Comparison of ENCODE assay signal across 23 mouse cellular contexts in the genomic region with DNA sequence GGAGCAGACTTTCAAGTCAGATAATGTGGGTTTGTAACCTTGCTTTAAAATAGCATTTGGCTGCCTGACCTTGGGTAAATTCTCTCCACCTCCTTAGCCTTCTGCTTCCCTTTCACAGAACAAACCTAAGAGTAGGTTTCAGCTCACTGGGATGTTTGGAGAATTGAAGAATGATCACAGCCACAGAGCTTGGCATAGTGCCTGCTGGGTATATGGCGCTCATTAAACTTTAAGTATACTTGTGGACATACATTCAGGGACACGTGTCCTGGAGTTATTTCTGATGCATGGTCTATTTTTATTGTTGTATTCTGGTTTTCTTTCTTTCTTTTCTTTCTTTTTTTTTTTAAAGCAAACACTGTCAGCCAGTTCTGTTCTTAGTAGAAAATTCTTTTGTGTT.
A peak's percentile ranks its signal among the peaks of the same experiment; 100 is the strongest.
DNase-seq lines count a peak whose midpoint lies in the region; ATAC-seq lines count a peak whose summit lies in the region.
"Had no signal": no experiment of that assay in that cellular context is flagged by ENCODE, and none has a peak within 500 bp of the region (broad histone marks: within the 10 kb centered on the region; RNA-seq: fewer than 3 reads in every experiment).

No protein-coding gene starts in this region.

- H3K27me3 ChIP-seq in heart, embryonic 13.5 days (replicated peaks): peaks cover 12% of the 10 kb centered on the region
- H3K27me3 ChIP-seq in heart, embryonic 12.5 days (replicated peaks): peaks cover 11% of the 10 kb centered on the region; the same call in 1 of the 2 replicates
- H3K27me3 ChIP-seq in limb, embryonic 12.5 days: peaks cover 7% of the 10 kb centered on the region
- peaks cover 70% of the 10 kb centered on the region for H3K27me3 ChIP-seq in limb, embryonic 10.5 days (ENCODE audit: low read depth, poor library complexity, severe bottlenecking)
- no peaks in the 10 kb centered on the region for H3K27me3 ChIP-seq in lung, embryonic 16.5 days (ENCODE audit: control insufficient read depth, insufficient read depth, low read depth, low read length)
- H3K27me3 ChIP-seq: heart, embryonic 15.5 days had no signal

- no peak overlapping the region for H3K4me3 ChIP-seq in heart, embryonic 13.5 days
- no peak overlapping the region for H3K4me3 ChIP-seq in heart, embryonic 12.5 days
- no peak overlapping the region for H3K4me3 ChIP-seq in limb, embryonic 12.5 days (replicated peaks)
- no peak overlapping the region for H3K4me3 ChIP-seq in limb, embryonic 10.5 days
- H3K4me3 ChIP-seq in lung, embryonic 16.5 days (ENCODE audit: low read length): no peak overlapping the region
- H3K4me3 ChIP-seq: forebrain, embryonic 10.5 days; forebrain, embryonic 13.5 days; heart, embryonic 15.5 days had no signal

- H3K4me1 ChIP-seq in heart, embryonic 13.5 days: peaks cover 35% of the 10 kb centered on the region
- H3K4me1 ChIP-seq in heart, embryonic 12.5 days (replicated peaks): peaks cover 29% of the 10 kb centered on the region
- peaks cover 64% of the 10 kb centered on the region for H3K4me1 ChIP-seq in limb, embryonic 12.5 days (replicated peaks)
- peaks cover 38% of the 10 kb centered on the region for H3K4me1 ChIP-seq in limb, embryonic 10.5 days
- H3K4me1 ChIP-seq in lung, embryonic 16.5 days (replicated peaks; ENCODE audit: control insufficient read depth, insufficient read depth, low read length): peaks cover 26% of the 10 kb centered on the region

- peak overlapping the region; percentile 25; the same call in 1 of the 2 replicates for H3K27ac ChIP-seq in heart, embryonic 13.5 days (replicated peaks)
- no peak overlapping the region for H3K27ac ChIP-seq in heart, embryonic 12.5 days (ENCODE audit: poor library complexity, severe bottlenecking)
- H3K27ac ChIP-seq in limb, embryonic 12.5 days: peak overlapping the region; percentile 50; the same call in 1 of the 2 replicates
- H3K27ac ChIP-seq in limb, embryonic 10.5 days: no peak overlapping the region
- H3K27ac ChIP-seq in lung, embryonic 16.5 days (ENCODE audit: low read length): peak overlapping the region; percentile 67
- H3K27ac ChIP-seq: forebrain, embryonic 10.5 days; forebrain, embryonic 13.5 days; heart, embryonic 15.5 days; hindbrain, embryonic 14.5 days; hindbrain, postnatal 0 days had no signal

- no peak overlapping the region for H3K4me2 ChIP-seq in heart, embryonic 13.5 days
- no peak overlapping the region for H3K4me2 ChIP-seq in heart, embryonic 12.5 days
- H3K4me2 ChIP-seq in limb, embryonic 12.5 days: no peak overlapping the region
- H3K4me2 ChIP-seq in lung, embryonic 16.5 days (ENCODE audit: low read depth, low read length): no peak overlapping the region
- H3K4me2 ChIP-seq: forebrain, embryonic 13.5 days; heart, embryonic 15.5 days; hindbrain, embryonic 14.5 days had no signal

- 57% methylated on average over 2 of the region's 2 CpGs for WGBS in heart, embryonic 13.5 days
- 78% methylated on average over 2 of the region's 2 CpGs for WGBS in heart, embryonic 12.5 days
- 53% methylated on average over 2 of the region's 2 CpGs for WGBS in limb, embryonic 12.5 days
- WGBS in limb, embryonic 10.5 days: 85% methylated on average over 2 of the region's 2 CpGs
- WGBS in lung, embryonic 16.5 days: 19% methylated on average over 2 of the region's 2 CpGs

- peaks cover 8% of the 10 kb centered on the region; the same call in 1 of the 2 replicates for H3K9me3 ChIP-seq in heart, embryonic 13.5 days
- peaks cover 7% of the 10 kb centered on the region; the same call in 1 of the 2 replicates for H3K9me3 ChIP-seq in heart, embryonic 12.5 days (replicated peaks)
- peaks cover 12% of the 10 kb centered on the region; the same call in 1 of the 2 replicates for H3K9me3 ChIP-seq in limb, embryonic 12.5 days
- H3K9me3 ChIP-seq in limb, embryonic 10.5 days (replicated peaks): no peaks in the 10 kb centered on the region
- H3K9me3 ChIP-seq in lung, embryonic 16.5 days (ENCODE audit: control insufficient read depth, low read length): 0 out of 2 replicates have a peak, but pooled peaks cover 6% of the 10 kb centered on the region

- H3K36me3 ChIP-seq in heart, embryonic 13.5 days: no peaks in the 10 kb centered on the region
- no peaks in the 10 kb centered on the region for H3K36me3 ChIP-seq in heart, embryonic 12.5 days
- H3K36me3 ChIP-seq in limb, embryonic 12.5 days: no peaks in the 10 kb centered on the region
- no peaks in the 10 kb centered on the region for H3K36me3 ChIP-seq in limb, embryonic 10.5 days
- no peaks in the 10 kb centered on the region for H3K36me3 ChIP-seq in lung, embryonic 16.5 days (ENCODE audit: control insufficient read depth, insufficient read depth, low read length)
- H3K36me3 ChIP-seq: forebrain, embryonic 10.5 days; heart, embryonic 15.5 days had no signal

- no peak for DNase-seq in limb, embryonic 10.5 days (ENCODE audit: low spot score)
- DNase-seq in lung, adult 18-20 months: no peak
- DNase-seq: adrenal gland, adult 8-10 months; adrenal gland, postnatal 25 days; cerebellum, adult 11-12 months; cerebellum, adult 8-10 months; cerebellum, postnatal 14 days; gastrocnemius, postnatal 10 days; gastrocnemius, postnatal 36 days; heart, postnatal 14 days; heart, postnatal 4 days had no signal

- ATAC-seq in heart, embryonic 13.5 days (ENCODE audit: extremely low read depth, insufficient number of reproducible peaks, low FRiP score, low TSS enrichment): no peak
- no peak for ATAC-seq in heart, embryonic 12.5 days (ENCODE audit: insufficient number of reproducible peaks, low FRiP score)
- no peak for ATAC-seq in limb, embryonic 12.5 days (ENCODE audit: insufficient number of reproducible peaks, insufficient read depth, low FRiP score, low TSS enrichment, low read depth)
- ATAC-seq in lung, embryonic 16.5 days (ENCODE audit: low read depth): no peak; the same call in 1 of the 2 replicates
- ATAC-seq: activated CD4-positive, CD25-positive, alpha-beta regulatory T cell, adult 4 months; forebrain, embryonic 13.5 days; forebrain, embryonic 16.5 days; hindbrain, postnatal 0 days; inflammation-experienced regulatory T-cells, adult 6 months had no signal

- H3K9ac ChIP-seq in heart, embryonic 13.5 days: no peak overlapping the region
- H3K9ac ChIP-seq in heart, embryonic 12.5 days: no peak overlapping the region
- H3K9ac ChIP-seq in limb, embryonic 12.5 days (replicated peaks): no peak overlapping the region
- H3K9ac ChIP-seq in lung, embryonic 16.5 days (ENCODE audit: low read length): no peak overlapping the region
- H3K9ac ChIP-seq: forebrain, embryonic 13.5 days; heart, embryonic 15.5 days; hindbrain, embryonic 14.5 days had no signal

Comparison
In these comparisons a context has a peak if more than half of its experiments do, and no peak if none do; other contexts are left out.
1. H3K27ac ChIP-seq: peak in heart, embryonic 13.5 days (single experiment), limb, embryonic 12.5 days (single experiment) and lung, embryonic 16.5 days (single experiment); none in heart, embryonic 12.5 days (single experiment) and limb, embryonic 10.5 days (single experiment).